In genomic region chr5:34294696-34295095, GRCm38 (mm10) we compare ENCODE assay signal across 18 mouse cellular contexts. TPM values are rescaled to one million over a fixed set of nuclear protein-coding genes. Genes with fewer than 3 reads are reported as not detected.
DNase-seq lines count a peak whose midpoint lies in the region; ATAC-seq lines count a peak whose summit lies in the region.
"Had no signal": no experiment of that assay in that cellular context is flagged by ENCODE, and none has a peak within 500 bp of the region (broad histone marks: within the 10 kb centered on the region; RNA-seq: fewer than 3 reads in every experiment).

No protein-coding gene starts in this region.

- peaks cover 16% of the 10 kb centered on the region for H3K27me3 ChIP-seq in midbrain, embryonic 10.5 days (ENCODE audit: low read depth, poor library complexity, severe bottlenecking)
- no peaks in the 10 kb centered on the region; the same call in 1 of the 2 replicates for H3K27me3 ChIP-seq in midbrain, embryonic 11.5 days (ENCODE audit: control insufficient read depth, insufficient read depth, low read length)
- peaks cover 17% of the 10 kb centered on the region for H3K27me3 ChIP-seq in heart, embryonic 15.5 days

- 0 out of 2 replicates have a peak overlapping the region, but pooled peaks have one; percentile 0 for H3K27ac ChIP-seq in midbrain, embryonic 10.5 days (replicated peaks)
- H3K27ac ChIP-seq in midbrain, embryonic 11.5 days (ENCODE audit: low read depth, low read length) = no peak overlapping the region
- H3K27ac ChIP-seq in heart, embryonic 15.5 days = no peak overlapping the region
- H3K27ac ChIP-seq: hindbrain, embryonic 14.5 days; liver, embryonic 15.5 days; midbrain, embryonic 12.5 days had no signal

- peak; percentile 25 for DNase-seq in kidney, adult 11 months
- DNase-seq in kidney, postnatal 4 days = no peak
- no peak for DNase-seq in midbrain, embryonic 10.5 days (ENCODE audit: low spot score)
- no peak for DNase-seq in midbrain, embryonic 11.5 days (ENCODE audit: low spot score, missing footprints)
- DNase-seq in skeletal muscle tissue, adult 2 months (ENCODE audit: low read depth, low spot score) = peak; percentile 4
- DNase-seq in frontal cortex, postnatal 14 days (ENCODE audit: low spot score in 2 of 2) = no peak
- DNase-seq: cerebellum, adult 9-11 months; forebrain, postnatal 0 days; gastrocnemius, postnatal 14 days; kidney, postnatal 25 days; left cerebral cortex, postnatal 4 days had no signal

- H3K9me3 ChIP-seq in midbrain, embryonic 10.5 days (replicated peaks) = no peaks in the 10 kb centered on the region
- no peaks in the 10 kb centered on the region for H3K9me3 ChIP-seq in midbrain, embryonic 11.5 days (ENCODE audit: control insufficient read depth, low read length)
- H3K9me3 ChIP-seq in heart, embryonic 15.5 days (replicated peaks) = no peaks in the 10 kb centered on the region
- H3K9me3 ChIP-seq: liver, embryonic 15.5 days; midbrain, embryonic 12.5 days had no signal

- H3K36me3 ChIP-seq in midbrain, embryonic 10.5 days = no peaks in the 10 kb centered on the region
- no peaks in the 10 kb centered on the region for H3K36me3 ChIP-seq in midbrain, embryonic 11.5 days (ENCODE audit: control insufficient read depth, insufficient read depth, low read length)
- H3K36me3 ChIP-seq in heart, embryonic 15.5 days = no peaks in the 10 kb centered on the region
- H3K36me3 ChIP-seq: liver, embryonic 15.5 days; midbrain, embryonic 12.5 days had no signal

- WGBS in midbrain, embryonic 10.5 days = 41% methylated on average over 2 of the region's 2 CpGs
- WGBS in midbrain, embryonic 11.5 days = 35% methylated on average over 2 of the region's 2 CpGs
- 20% methylated on average over 2 of the region's 2 CpGs for WGBS in heart, embryonic 15.5 days

- H3K9ac ChIP-seq in midbrain, embryonic 11.5 days (ENCODE audit: low read length) = no peak overlapping the region
- no peak overlapping the region for H3K9ac ChIP-seq in heart, embryonic 15.5 days
- H3K9ac ChIP-seq: forebrain, postnatal 0 days; hindbrain, embryonic 14.5 days; liver, embryonic 15.5 days; midbrain, embryonic 12.5 days had no signal

- ATAC-seq in midbrain, embryonic 11.5 days (ENCODE audit: low FRiP score) = no peak
- peak; percentile 56; the same call in 1 of the 2 replicates for ATAC-seq in heart, embryonic 15.5 days (replicated peaks; ENCODE audit: insufficient number of reproducible peaks, insufficient read depth, low FRiP score, low read depth)
- ATAC-seq in granulocyte monocyte progenitor cell, adult 5-6 weeks (replicated peaks; ENCODE audit: poor library complexity, severe bottlenecking) = no peak
- ATAC-seq: CD4-positive, CD25-positive, alpha-beta regulatory T cell, adult 4 months; forebrain, postnatal 0 days had no signal

- H3K4me3 ChIP-seq in midbrain, embryonic 10.5 days = no peak overlapping the region
- no peak overlapping the region for H3K4me3 ChIP-seq in midbrain, embryonic 11.5 days (ENCODE audit: low read depth, low read length)
- H3K4me3 ChIP-seq in heart, embryonic 15.5 days = no peak overlapping the region
- H3K4me3 ChIP-seq: liver, embryonic 15.5 days; midbrain, embryonic 12.5 days; myocyte had no signal

- no peak overlapping the region for H3K4me2 ChIP-seq in midbrain, embryonic 11.5 days
- H3K4me2 ChIP-seq in heart, embryonic 15.5 days = no peak overlapping the region
- H3K4me2 ChIP-seq: hindbrain, embryonic 14.5 days; liver, embryonic 15.5 days; midbrain, embryonic 12.5 days had no signal

- H3K4me1 ChIP-seq in midbrain, embryonic 10.5 days = peaks cover 26% of the 10 kb centered on the region
- no peaks in the 10 kb centered on the region for H3K4me1 ChIP-seq in midbrain, embryonic 11.5 days (ENCODE audit: control insufficient read depth, insufficient read depth, low read length)
- H3K4me1 ChIP-seq in heart, embryonic 15.5 days (replicated peaks) = peaks cover 17% of the 10 kb centered on the region
- H3K4me1 ChIP-seq: liver, embryonic 15.5 days; midbrain, embryonic 12.5 days had no signal

RNA-seq across cellular contexts. Expression of gene Cfap99, which starts 6.3 kb away (rescaled TPM):
- polyA plus RNA-seq in midbrain, embryonic 10.5 days (2016; fragmentation: Nextera tagmentation; extraction: Ambion mirVana) = not detected in 2 replicates
- 0.16 TPM in 1 of 2 replicates, not detected in the other for polyA plus RNA-seq in midbrain, embryonic 11.5 days (2014; fragmentation: Nextera tagmentation; extraction: Ambion mirVana)
- polyA plus RNA-seq in heart, embryonic 15.5 days (2015; fragmentation: Nextera tagmentation; extraction: Ambion mirVana) = 0.08 TPM in 1 of 2 replicates, not detected in the other
- total RNA-seq in granulocyte monocyte progenitor cell, adult 5-6 weeks (2014; fragmentation: Nextera tagmentation) = not detected in 2 replicates
- total RNA-seq in granulocyte monocyte progenitor cell, adult 5-6 weeks (2017) = not detected in 2 replicates
- polyA plus RNA-seq: CD4-positive, CD25-positive, alpha-beta regulatory T cell, adult 4 months; liver, embryonic 15.5 days; midbrain, embryonic 12.5 days had no signal

RNA-seq across cellular contexts. Expression of gene Zfyve28, which starts 6.4 kb away (rescaled TPM):
- polyA plus RNA-seq in midbrain, embryonic 10.5 days (2016; fragmentation: Nextera tagmentation; extraction: Ambion mirVana) = 1.1 and 2.3 TPM in 2 replicates
- 0.75 and 1.0 TPM in 2 replicates for polyA plus RNA-seq in midbrain, embryonic 11.5 days (2014; fragmentation: Nextera tagmentation; extraction: Ambion mirVana)
- 0.23 and 0.89 TPM in 2 replicates for polyA plus RNA-seq in heart, embryonic 15.5 days (2015; fragmentation: Nextera tagmentation; extraction: Ambion mirVana)
- not detected in 2 replicates for total RNA-seq in granulocyte monocyte progenitor cell, adult 5-6 weeks (2014; fragmentation: Nextera tagmentation)
- not detected in 2 replicates for total RNA-seq in granulocyte monocyte progenitor cell, adult 5-6 weeks (2017)

RNA-seq across cellular contexts. Expression of gene Rnf4, which starts 41.4 kb away (rescaled TPM):
- 196 and 197 TPM in 2 replicates for polyA plus RNA-seq in midbrain, embryonic 10.5 days (2016; fragmentation: Nextera tagmentation; extraction: Ambion mirVana)
- 190 and 205 TPM in 2 replicates for polyA plus RNA-seq in midbrain, embryonic 11.5 days (2014; fragmentation: Nextera tagmentation; extraction: Ambion mirVana)
- 88.5 and 112 TPM in 2 replicates for polyA plus RNA-seq in heart, embryonic 15.5 days (2015; fragmentation: Nextera tagmentation; extraction: Ambion mirVana)
- total RNA-seq in granulocyte monocyte progenitor cell, adult 5-6 weeks (2014; fragmentation: Nextera tagmentation) = 110 and 114 TPM in 2 replicates
- total RNA-seq in granulocyte monocyte progenitor cell, adult 5-6 weeks (2017) = 117 and 146 TPM in 2 replicates

Comparison
In these comparisons a context has a peak if more than half of its experiments do, and no peak if none do; other contexts are left out.
1. DNase-seq: peak in kidney, adult 11 months (single experiment) and skeletal muscle tissue, adult 2 months (single experiment); none in kidney, postnatal 4 days (0 of 2), midbrain, embryonic 10.5 days (single experiment), midbrain, embryonic 11.5 days (single experiment) and frontal cortex, postnatal 14 days (0 of 2).